Mouse (Mus musculus) layer of hippocampus, postnatal 25 days (tissue): ENCODE results near the gene Safb2. TPM values are rescaled to one million over a fixed set of nuclear protein-coding genes. Genes with fewer than 3 reads are reported as not detected.
A peak's percentile ranks its signal among the peaks of the same experiment; 100 is the strongest.

Source experiments
- DNase-seq, 2 experiments: peaks; one replicate each; pipeline ENCODE4 v3.0.0; 2022; ENCODE audit warnings: mixed read lengths in 2 of 2, low spot score in 1 of 2; ENCODE audit errors: extremely low spot score in 1 of 2
- total RNA-seq, 2 experiments: library from RNA; stranded (reverse); gene quantifications; 2 replicates each; pipeline ENCODE4 v1.2.3; 2021

Safb2 gene
- total RNA-seq, 2 experiments from 2014 or later, result 87.9 to 144 TPM

DNA sequence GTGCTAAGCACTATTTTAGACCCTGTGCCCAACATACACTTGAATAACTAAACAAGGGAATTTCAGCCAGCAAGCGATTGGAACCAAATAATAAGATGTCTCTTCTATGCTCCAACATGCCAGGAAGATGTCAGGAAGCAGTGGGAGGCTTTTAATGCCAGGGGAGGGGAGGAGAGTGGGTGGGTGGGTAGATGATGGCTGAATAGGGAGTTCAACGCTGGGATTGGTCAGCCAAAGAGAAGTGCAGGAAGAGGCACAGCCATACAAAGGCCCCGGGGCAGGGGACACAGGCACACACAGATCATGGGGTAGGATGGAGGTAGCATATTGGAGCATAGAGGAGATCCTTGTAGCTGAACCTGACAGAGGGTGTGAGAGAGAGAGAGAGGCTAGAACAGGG, 47.5 kb downstream of the Safb2 start:
- no peak for DNase-seq

DNA sequence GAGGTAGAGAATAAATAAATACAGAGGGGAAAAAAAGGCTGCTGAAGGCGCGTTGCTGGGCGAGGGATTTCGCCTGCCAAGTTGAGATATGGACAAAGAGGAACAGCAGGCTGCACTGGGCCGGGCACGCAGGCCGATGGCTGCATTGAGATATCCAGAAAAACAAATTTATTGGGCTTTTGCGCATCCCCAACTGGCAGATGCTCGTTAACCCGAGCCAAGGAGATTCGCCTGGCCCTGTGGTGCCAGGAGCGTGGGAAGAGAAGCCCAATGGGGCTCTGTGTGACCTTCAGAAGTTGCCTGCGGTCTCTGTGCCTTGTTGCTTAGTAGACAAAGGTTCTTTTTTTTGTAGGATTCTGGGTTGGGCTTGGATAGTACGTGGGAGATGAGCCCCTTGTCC, 48.2 kb downstream of the Safb2 start:
- DNase-seq, result peak in 1 of 2 experiments; percentile 33

DNA sequence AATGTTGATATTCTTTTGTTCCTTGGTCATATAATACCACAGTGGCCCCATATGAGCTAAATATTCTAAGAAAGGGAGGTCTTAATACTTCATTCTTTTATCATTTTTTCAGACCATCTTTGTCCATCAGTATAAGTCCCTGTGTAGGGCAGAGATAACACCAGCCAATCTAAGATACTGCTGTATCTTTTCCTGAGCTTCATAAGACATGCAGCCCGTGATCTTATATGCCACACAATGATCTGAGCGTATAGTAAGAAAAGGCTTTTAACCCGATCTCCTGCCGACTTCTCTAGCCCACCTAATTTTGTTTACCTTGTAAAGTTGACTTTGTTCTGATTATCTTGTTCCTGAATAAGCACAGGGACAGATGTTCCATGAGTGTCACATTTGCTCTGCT, 59.4 kb downstream of the Safb2 start:
- DNase-seq, result no peak

DNA sequence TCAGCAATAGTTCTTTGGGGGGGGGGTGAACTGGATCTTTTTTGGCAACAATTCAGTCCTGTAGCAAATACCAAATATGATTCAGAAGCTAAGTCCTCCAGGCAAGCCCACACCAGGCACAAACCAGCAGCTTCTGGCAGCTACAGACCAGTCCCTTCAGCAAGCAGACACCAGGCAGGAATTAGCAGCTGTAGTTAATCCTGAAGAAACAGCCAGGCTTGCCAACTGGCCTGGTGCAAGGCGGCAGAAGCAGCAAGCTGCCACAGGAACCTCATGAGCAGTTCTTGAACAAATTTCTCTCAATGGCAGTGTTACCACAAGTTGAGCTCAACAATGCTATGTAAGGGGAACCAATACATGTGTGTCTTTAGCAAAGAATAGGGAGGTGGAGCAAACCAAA, 61.6 kb downstream of the Safb2 start:
- DNase-seq, result peak; percentile 3 to 5

DNA sequence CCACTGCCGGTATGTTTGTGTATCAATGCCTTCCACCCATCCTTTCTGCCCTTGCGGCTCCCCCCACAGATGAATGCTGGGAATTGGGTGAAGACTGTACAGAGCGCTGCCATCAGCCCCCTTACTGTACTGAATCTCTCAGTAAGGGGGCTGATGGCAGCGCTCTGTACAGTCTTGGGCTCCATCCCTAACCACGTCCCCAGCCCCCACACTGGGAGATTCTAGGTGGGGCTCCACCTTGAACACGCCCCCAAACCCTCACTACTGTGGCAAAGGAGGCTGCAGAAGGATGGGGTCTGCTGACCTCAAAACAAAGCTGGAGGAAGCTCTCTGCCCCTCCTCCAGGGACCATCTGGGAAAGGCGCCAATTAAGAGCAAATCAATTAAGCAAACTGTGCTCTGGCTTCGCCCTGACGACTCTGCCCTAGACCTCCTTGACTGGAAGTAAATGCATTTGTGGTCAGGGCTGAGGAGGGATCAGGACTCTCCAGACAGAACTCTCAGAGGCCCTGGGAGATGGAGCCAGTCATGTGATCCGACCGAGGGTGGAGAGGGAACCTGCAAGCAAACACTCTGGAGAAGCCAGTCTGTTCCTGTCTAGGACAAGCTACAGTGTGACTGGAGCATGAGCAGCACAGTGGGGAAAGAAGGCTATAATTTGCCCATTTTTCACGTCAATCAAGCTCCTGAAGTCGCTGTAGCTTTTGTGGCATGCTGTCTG, 68.5 kb downstream of the Safb2 start:
- DNase-seq, result peak; percentile 4 to 8

DNA sequence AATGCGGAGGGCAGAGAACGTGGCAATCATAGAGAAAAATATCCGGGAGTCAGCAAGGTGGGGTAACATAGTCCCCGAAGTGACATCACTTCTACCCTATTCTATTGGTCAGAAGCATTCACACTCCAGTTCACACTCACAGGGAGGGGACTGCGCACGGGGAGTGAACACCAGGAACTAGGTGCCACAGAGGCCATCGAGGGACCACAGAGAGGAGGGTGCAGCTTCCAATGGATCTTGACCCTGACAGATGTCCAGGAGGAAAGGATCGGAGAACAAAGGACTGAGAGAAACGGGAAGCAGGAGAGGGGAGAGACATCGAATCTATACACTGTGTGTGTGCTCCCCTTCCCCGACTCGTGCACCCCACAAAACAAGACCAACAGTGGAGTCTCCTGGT, 69.5 kb downstream of the Safb2 start:
- DNase-seq, result peak in 1 of 2 experiments; percentile 2

DNA sequence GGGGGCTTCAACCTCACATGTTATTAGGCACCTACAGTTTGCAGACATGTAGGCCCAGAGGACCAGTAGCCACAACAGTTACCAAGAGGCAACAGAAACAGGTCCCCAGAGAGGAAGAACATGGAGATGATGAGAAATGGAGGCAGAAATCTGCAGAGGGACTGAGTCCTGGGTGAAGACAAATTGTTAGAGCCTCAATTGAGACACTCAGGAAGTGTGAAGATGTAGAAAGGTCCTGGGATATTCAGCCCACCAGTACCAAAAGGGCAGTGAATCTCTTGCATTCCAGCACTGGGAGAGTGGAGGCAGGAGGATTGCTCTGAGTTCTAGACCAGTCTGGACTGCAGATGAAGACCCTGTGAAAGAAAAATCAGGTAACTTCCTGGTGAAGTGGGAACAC, 70.1 kb downstream of the Safb2 start:
- DNase-seq, result peak in 1 of 2 experiments; percentile 4

DNA sequence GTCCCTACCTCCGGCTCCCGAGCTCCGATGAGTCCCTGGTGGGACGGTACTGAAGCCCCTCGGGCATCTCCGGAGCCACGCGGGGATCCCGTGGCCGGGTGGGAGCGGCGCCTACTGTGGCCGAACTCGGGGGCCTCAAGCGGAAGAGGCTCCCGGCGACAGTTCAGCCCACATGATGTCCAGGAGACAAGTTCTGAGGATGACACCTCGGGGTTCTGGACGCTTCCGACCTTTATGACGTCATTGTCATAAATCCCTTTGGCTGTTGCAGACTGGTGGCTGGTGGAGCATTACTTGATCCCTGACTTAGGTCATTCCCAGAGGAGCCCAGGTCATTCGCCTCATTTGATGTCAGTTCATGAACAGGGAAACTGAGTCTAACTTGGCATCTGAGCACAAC, 72.1 kb downstream of the Safb2 start, which contains the start of gene Znrf4:
Gene Znrf4 (minus strand): TSS at position 122 of the 400 bp plus-strand sequence.
- peak in 1 of 2 experiments; percentile 2 for DNase-seq

DNA sequence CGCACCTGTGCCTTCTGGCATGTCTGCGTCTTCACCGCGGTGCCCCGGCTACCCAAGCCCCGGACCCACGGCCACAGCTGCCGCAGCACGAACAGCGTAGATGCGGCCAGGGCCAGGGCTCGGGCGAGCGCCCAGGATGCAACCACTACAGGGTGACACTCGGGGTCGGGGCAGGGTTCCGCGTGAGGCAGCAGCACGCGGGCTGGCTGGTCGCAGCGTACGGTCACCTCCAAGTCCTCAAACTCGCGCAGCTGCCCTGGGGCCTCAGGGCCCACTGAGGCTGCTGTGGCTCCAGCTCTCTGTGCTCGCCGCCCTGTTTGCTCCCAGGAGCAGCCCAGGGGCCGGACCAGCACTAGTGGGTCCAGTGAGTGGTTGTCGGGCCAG, 72.7 kb downstream of the Safb2 start:
- DNase-seq, result peak in 1 of 2 experiments; percentile 3

DNA sequence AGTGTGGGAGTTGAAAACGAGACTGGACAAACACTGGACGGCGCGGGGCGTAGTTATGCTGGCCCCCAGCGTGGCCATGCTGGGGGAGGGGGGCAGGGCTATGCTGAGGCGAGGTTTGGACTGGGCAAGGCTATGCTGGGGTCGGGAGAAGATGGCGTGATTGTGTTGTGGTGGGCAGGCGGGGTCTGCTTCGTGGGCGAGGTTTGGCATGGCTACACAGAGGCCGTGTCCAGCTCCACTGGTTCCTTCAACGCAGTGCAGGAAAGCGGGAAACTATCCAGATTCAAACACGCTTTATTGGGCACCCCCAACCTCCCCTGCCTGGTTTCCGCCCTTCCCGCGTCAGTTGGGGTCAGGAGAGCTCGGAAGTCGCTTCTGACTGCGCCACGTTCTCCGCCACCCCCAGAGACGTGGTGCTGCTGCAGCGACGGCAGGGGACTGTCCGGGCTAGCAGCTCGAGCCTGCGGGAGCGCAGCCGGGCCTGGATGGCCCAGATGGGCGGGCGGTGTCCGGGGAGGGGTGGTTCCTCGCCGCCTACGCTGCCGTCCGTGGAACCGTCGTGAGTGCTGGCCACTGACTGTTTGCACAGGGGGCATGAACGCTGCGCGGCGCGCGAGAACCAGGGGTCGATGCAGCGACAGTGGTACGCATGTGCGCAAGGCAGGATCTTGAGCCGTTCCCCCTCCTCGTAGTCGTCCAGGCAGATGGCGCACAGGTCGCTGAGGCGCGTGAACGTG, 73.2 kb downstream of the Safb2 start:
- peak; percentile 8 to 15 for DNase-seq

Other genes starting within 250 kb of the Safb2 start
- gene Ptprs, start 108.1 kb downstream of the Safb2 start, total RNA-seq, result 100 to 1,000 TPM; 658 to 741 TPM
- not detected for gene Znrf4, start 72.2 kb downstream of the Safb2 start, total RNA-seq
- 1 to 10 TPM; 1.9 to 3.4 TPM for gene Gm20219, start 30.2 kb downstream of the Safb2 start, total RNA-seq
- gene Safb, start 240 bp upstream of the Safb2 start, total RNA-seq, result 100 to 1,000 TPM; 148 to 163 TPM
- gene 2410015M20Rik, start 25.2 kb upstream of the Safb2 start, total RNA-seq, result 100 to 1,000 TPM; 138 to 163 TPM
- gene Rpl36, start 28.8 kb upstream of the Safb2 start, total RNA-seq, result 100 to 1,000 TPM; 341 to 404 TPM
- 10 to 100 TPM; 62.1 to 62.5 TPM for gene Lonp1, start 42.3 kb upstream of the Safb2 start, total RNA-seq
- gene Catsperd, start 43.6 kb upstream of the Safb2 start, total RNA-seq, result under 1 TPM; 0.44 to 0.85 TPM
- gene Ranbp3, start 88.7 kb upstream of the Safb2 start, total RNA-seq, result 10 to 100 TPM; 85.2 to 91.0 TPM
- 100 to 1,000 TPM; 242 to 258 TPM for gene Ndufa11, start 133.2 kb upstream of the Safb2 start, total RNA-seq
- gene Vmac, start 133.4 kb upstream of the Safb2 start, total RNA-seq, result 10 to 100 TPM; 11.5 to 14.4 TPM
- gene Nrtn, start 172.9 kb upstream of the Safb2 start, total RNA-seq, result 1 to 10 TPM; 2.7 to 3.6 TPM
- 10 to 100 TPM; 61.1 to 73.0 TPM for gene Dus3l, start 180.2 kb upstream of the Safb2 start, total RNA-seq
- gene Prr22, start 185.7 kb upstream of the Safb2 start, total RNA-seq, result 1 to 10 TPM in 1 of 2 experiments, under 1 TPM in 1; 0.89 to 1.6 TPM
- gene Rfx2, start 246.4 kb upstream of the Safb2 start, total RNA-seq, result 1 to 10 TPM; 3.8 to 4.4 TPM